Mouse (Mus musculus) cerebellum, adult 8-10 months (tissue): Measurements from ENCODE around the gene Chid1.

Experiments
- DNase-seq: peaks from one replicate; pipeline ENCODE4 v3.0.0; 2022

The Chid1 gene

GRCm38 (mm10) chr7:141539556-141540311, at the start of gene Chid1:
Gene Chid1, minus strand, starts transcription at chr7:141539857.
- DNase-seq: peak; percentile 99

GRCm38 (mm10) chr7:141588890-141589289, 49.2 kb upstream of the Chid1 start:
- no peak for DNase-seq

- DNase-seq: no peak
Observed at GRCm38 (mm10) chr7:141585881-141586280, 46.2 kb upstream of the Chid1 start.

- no peak for DNase-seq
Observed at GRCm38 (mm10) chr7:141585288-141585687, 45.6 kb upstream of the Chid1 start.

GRCm38 (mm10) chr7:141584048-141584841, 44.6 kb upstream of the Chid1 start:
- DNase-seq: no peak

- DNase-seq: no peak
Observed at GRCm38 (mm10) chr7:141581323-141581722, 41.7 kb upstream of the Chid1 start.

GRCm38 (mm10) chr7:141578943-141579342, 39.3 kb upstream of the Chid1 start:
- DNase-seq: no peak

- no peak for DNase-seq
Observed at GRCm38 (mm10) chr7:141578511-141578910, 38.9 kb upstream of the Chid1 start.

GRCm38 (mm10) chr7:141577801-141578200, 38.1 kb upstream of the Chid1 start:
- DNase-seq: no peak

GRCm38 (mm10) chr7:141575481-141575880, 35.8 kb upstream of the Chid1 start:
- no peak for DNase-seq

GRCm38 (mm10) chr7:141574041-141574440, 34.4 kb upstream of the Chid1 start:
- DNase-seq: no peak

- DNase-seq: no peak
Observed at GRCm38 (mm10) chr7:141570625-141571295, 31.1 kb upstream of the Chid1 start.

GRCm38 (mm10) chr7:141569916-141570315, 30.3 kb upstream of the Chid1 start:
- no peak for DNase-seq

- no peak for DNase-seq
Observed at GRCm38 (mm10) chr7:141569283-141569803, 29.7 kb upstream of the Chid1 start.

GRCm38 (mm10) chr7:141566587-141566986, 26.9 kb upstream of the Chid1 start:
- DNase-seq: no peak

- DNase-seq: no peak
Observed at GRCm38 (mm10) chr7:141564561-141564960, 24.9 kb upstream of the Chid1 start.

- DNase-seq: peak; percentile 59
Observed at GRCm38 (mm10) chr7:141562852-141563427, 23.3 kb upstream of the Chid1 start.

GRCm38 (mm10) chr7:141562421-141562851, 22.8 kb upstream of the Chid1 start:
- DNase-seq: peak; percentile 47

- peak; percentile 88 for DNase-seq
Observed at GRCm38 (mm10) chr7:141561682-141562391, 22.2 kb upstream of the Chid1 start, which contains the start of gene Ap2a2. Gene Ap2a2, plus strand, starts transcription at chr7:141562173.

GRCm38 (mm10) chr7:141560471-141560870, 20.8 kb upstream of the Chid1 start:
- no peak for DNase-seq

GRCm38 (mm10) chr7:141559726-141560325, 20.2 kb upstream of the Chid1 start:
- no peak for DNase-seq

GRCm38 (mm10) chr7:141558946-141559345, 19.3 kb upstream of the Chid1 start:
- no peak for DNase-seq
